Mouse (Mus musculus) heart, embryonic 11.5 days (tissue): ENCODE results near the gene Gm20532. TPM values are rescaled to one million over a fixed set of nuclear protein-coding genes. Genes with fewer than 3 reads are reported as not detected.

ENCODE experiments used
- ATAC-seq: fragments of 200-750 bp; cut with Nextera tagmentation; replicated peaks from 2 replicates; pipeline ENCODE4 v1.8.0; 2017; ENCODE audit warnings: moderate library complexity; ENCODE audit not compliant: insufficient number of reproducible peaks, low FRiP score, low TSS enrichment
- H3K27ac ChIP-seq: fragments of 300-500 bp; sonication (generic); 2 replicates; pipeline ENCODE4 v1.5.1; 2014; ENCODE audit warnings: mild to moderate bottlenecking, low read depth, low read length
- H3K27me3 ChIP-seq: fragments of 300-500 bp; sonication (generic); 2 replicates; pipeline ENCODE4 v1.6.1; 2014; ENCODE audit warnings: mild to moderate bottlenecking, low read length, mixed read lengths; ENCODE audit not compliant: control insufficient read depth, insufficient read depth
- H3K36me3 ChIP-seq: fragments of 300-500 bp; sonication (generic); 2 replicates; pipeline ENCODE4 v1.6.1; 2014; ENCODE audit warnings: mild to moderate bottlenecking, low read length, moderate library complexity, mixed read lengths; ENCODE audit not compliant: control insufficient read depth, insufficient read depth
- H3K4me1 ChIP-seq: fragments of 300-500 bp; sonication (generic); 2 replicates; pipeline ENCODE4 v1.6.1; 2014; ENCODE audit warnings: low read length; ENCODE audit not compliant: control insufficient read depth, insufficient read depth
- H3K4me2 ChIP-seq: fragments of 300-500 bp; sonication (generic); 2 replicates; pipeline ENCODE4 v1.6.1; 2014; ENCODE audit warnings: mild to moderate bottlenecking, moderate library complexity
- H3K4me3 ChIP-seq: fragments of 300-500 bp; sonication (generic); 2 replicates; pipeline ENCODE4 v1.5.1; 2014; ENCODE audit warnings: low read depth, low read length
- H3K9ac ChIP-seq: fragments of 300-500 bp; sonication (generic); 2 replicates; pipeline ENCODE4 v1.6.1; 2014; ENCODE audit warnings: mild to moderate bottlenecking, low read depth, low read length, moderate library complexity
- H3K9me3 ChIP-seq: fragments of 300-500 bp; sonication (generic); replicated peaks from 2 replicates; pipeline ENCODE4 v1.6.1; 2016; ENCODE audit warnings: low read length; ENCODE audit not compliant: control insufficient read depth
- WGBS: fragments of 180-500 bp; shearing (Covaris S2); extraction: QIAGEN DNeasy Blood & Tissue Kit; methylation state at CpG from one replicate; pipeline ENCODE4 v1.1.7; 2014; ENCODE audit not compliant: insufficient replicate concordance; 5-methylcytosine and 5-hydroxymethylcytosine counted together
- polyA plus RNA-seq: library from polyadenylated mRNA; unstranded; fragments of >200 nt; fragmentation: Nextera tagmentation; extraction: Ambion mirVana; gene quantifications from 2 replicates; pipeline ENCODE4 v1.2.1, GENCODE M21; 2014

The Gm20532 gene
- polyA plus RNA-seq, 1 experiment from 2014 or later: not detected

DNA sequence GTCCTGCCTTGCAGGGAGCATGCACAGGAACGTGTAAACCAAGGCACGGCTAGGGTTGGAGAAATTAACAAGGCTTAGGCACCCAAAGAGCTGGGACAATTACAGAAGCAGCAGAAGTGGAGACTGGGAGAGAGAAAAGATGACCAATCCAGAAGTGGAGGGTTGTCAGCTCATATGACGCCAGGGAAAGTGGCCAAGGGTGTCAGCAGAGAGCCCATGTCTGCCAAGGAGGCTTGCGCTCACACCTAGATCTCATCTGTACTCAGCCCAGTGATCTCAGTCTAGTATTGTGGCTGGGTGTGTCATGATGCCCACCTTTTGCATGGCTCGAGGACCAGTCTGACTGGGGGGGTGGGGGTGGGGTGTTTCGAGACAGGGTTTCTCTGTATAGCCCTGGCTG lies 726 bp upstream of the Gm20532 start:
- H3K4me2 ChIP-seq: peak overlapping the region; percentile 37
- peak overlapping the region; percentile 82 for H3K9ac ChIP-seq
- peak overlapping the region; percentile 91 for H3K27ac ChIP-seq
- 47% methylated on average over 6 of the region's 6 CpGs for WGBS
- H3K9me3 ChIP-seq: no peaks in the 10 kb centered on the region
- H3K4me3 ChIP-seq: peak overlapping the region; percentile 51
- peaks cover 32% of the 10 kb centered on the region for H3K4me1 ChIP-seq
- no peaks in the 10 kb centered on the region for H3K36me3 ChIP-seq
- no peak for ATAC-seq
- H3K27me3 ChIP-seq: no peaks in the 10 kb centered on the region; the same call in 1 of the 2 replicates

DNA sequence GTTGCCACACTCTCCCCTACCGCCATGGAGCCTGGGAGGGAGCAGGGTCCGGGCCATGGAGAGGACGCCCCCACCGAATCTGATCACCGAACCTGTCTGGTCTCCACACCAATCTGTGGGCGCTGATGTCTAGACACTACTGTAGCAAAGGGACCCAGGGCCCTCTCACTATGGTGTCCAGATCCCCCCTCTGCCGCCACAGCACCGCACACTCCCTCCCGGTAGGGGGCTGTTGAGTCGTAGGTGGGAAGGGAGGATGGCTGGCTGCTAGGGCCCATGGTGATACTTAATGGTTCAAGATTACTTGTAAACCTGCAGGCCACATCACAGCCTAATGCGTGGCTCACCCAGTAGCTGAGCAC lies 586 bp downstream of the Gm20532 start:
- Histone ChIP-seq H3K4me2 (peak overlapping the region; percentile 64), H3K27me3 (no peaks in the 10 kb centered on the region; the same call in 1 of the 2 replicates), H3K27ac (peak overlapping the region; percentile 91), H3K4me3 (peak overlapping the region; percentile 51), H3K9me3 (no peaks in the 10 kb centered on the region), H3K4me1 (peaks cover 32% of the 10 kb centered on the region), H3K36me3 (no peaks in the 10 kb centered on the region; the same call in 1 of the 2 replicates), H3K9ac (peak overlapping the region; percentile 82)
- 4% methylated on average over 11 of the region's 11 CpGs for WGBS
- ATAC-seq: no peak

DNA sequence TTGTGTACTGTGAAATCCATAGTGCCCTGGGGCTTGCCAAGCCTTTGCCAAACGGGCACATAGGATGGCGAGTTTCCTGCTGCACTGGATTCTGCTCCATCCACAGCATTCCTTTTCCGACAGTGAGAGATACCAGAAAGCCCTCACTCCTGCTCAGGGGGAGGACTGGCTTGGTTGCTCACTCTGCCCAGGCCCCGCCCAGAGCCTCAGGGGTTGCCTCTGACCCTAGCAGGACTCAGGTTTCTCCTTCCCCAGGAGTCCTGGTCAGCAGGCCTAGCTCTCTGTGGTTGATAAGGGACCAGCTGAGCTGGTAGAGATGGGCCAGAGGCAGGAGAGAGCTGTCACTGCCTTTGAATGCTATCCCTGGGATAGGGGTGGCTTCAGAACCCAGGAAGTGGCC lies 2.1 kb downstream of the Gm20532 start:
- H3K4me2 ChIP-seq: peak overlapping the region; percentile 64

DNA sequence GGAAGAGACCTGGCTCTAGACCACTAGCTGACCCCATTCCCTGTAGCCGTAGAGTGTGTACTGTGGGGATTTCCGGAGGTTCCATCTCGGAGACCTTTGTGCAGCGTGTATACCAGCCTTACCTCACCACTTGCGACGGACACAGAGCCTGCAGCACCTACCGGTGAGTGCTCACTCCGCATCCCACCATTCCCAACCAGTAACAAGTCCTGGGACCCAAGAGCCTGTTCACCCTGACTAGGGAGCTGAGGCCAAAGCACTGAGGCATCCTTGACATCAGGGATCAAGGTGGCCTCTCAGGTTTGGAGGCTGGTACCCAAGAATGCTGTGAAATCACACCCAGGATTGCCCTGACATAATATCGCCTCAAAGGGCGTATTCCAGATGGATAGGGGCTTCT lies 2.8 kb downstream of the Gm20532 start:
- Histone ChIP-seq H3K4me2 (peak overlapping the region; percentile 64), H3K4me1 (peaks cover 25% of the 10 kb centered on the region), H3K27me3 (no peaks in the 10 kb centered on the region), H3K27ac (peak overlapping the region; percentile 91), H3K36me3 (peaks cover 5% of the 10 kb centered on the region), H3K9ac (no peak overlapping the region), H3K4me3 (peak overlapping the region; percentile 15; the same call in 1 of the 2 replicates), H3K9me3 (no peaks in the 10 kb centered on the region)
- ATAC-seq: no peak
- 83% methylated on average over 10 of the region's 10 CpGs for WGBS

More for the DNA sequence above, 2.1 kb downstream of the Gm20532 start:
- peak overlapping the region; percentile 82 for H3K9ac ChIP-seq
- H3K36me3 ChIP-seq: peaks cover 3% of the 10 kb centered on the region
- no peaks in the 10 kb centered on the region for H3K9me3 ChIP-seq
- H3K4me1 ChIP-seq: peaks cover 29% of the 10 kb centered on the region
- H3K27ac ChIP-seq: peak overlapping the region; percentile 91
- H3K4me3 ChIP-seq: peak overlapping the region; percentile 15
- WGBS: 11% methylated on average over 4 of the region's 4 CpGs
- H3K27me3 ChIP-seq: no peaks in the 10 kb centered on the region; the same call in 1 of the 2 replicates
- no peak for ATAC-seq

DNA sequence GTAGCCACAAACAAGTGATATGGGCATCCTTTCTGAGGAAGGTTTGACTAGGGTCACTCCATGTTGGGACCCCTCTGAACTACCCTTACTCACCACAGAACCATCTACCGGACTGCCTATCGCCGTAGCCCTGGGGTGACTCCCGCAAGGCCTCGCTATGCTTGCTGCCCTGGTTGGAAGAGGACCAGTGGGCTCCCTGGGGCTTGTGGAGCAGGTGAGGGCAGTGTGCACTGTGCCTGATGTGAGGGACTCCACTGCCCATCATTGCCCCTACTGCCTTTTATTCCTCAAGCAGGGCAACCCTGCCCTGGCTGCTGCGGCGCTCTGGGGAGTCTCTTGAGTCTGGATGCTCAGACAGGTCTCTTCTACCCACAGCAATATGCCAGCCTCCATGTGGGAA lies 3.8 kb downstream of the Gm20532 start:
- Histone ChIP-seq H3K4me2 (no peak overlapping the region; the same call in 1 of the 2 replicates), H3K4me1 (peaks cover 25% of the 10 kb centered on the region), H3K9ac (0 out of 2 replicates have a peak overlapping the region, but pooled peaks have one; percentile 30), H3K27me3 (no peaks in the 10 kb centered on the region), H3K4me3 (no peak overlapping the region), H3K9me3 (no peaks in the 10 kb centered on the region), H3K27ac (no peak overlapping the region; the same call in 1 of the 2 replicates), H3K36me3 (peaks cover 5% of the 10 kb centered on the region)
- no peak for ATAC-seq
- 90% methylated on average over 7 of the region's 7 CpGs for WGBS

DNA sequence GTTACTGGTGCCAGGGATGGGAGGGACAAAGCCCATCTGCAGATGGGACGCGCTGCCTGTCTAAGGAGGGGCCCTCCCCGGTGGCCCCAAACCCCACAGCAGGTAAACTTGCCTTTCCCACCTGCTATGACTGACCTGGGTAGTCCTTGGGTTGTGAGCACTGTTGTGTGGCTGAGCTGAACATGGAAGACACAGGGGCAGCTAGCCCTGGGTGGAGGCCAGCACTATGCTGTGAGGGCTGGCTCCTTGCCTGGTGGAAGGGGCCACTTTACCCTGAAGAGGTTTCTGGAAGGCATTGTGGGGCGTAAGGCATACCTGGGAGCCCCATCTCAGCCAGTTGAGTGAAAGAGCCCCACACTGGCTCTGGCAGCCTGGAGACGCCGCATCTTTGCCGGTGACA lies 4.5 kb downstream of the Gm20532 start:
- Histone ChIP-seq H3K27me3 (no peaks in the 10 kb centered on the region), H3K9ac (no peak overlapping the region), H3K4me1 (peaks cover 25% of the 10 kb centered on the region), H3K27ac (no peak overlapping the region; the same call in 1 of the 2 replicates), H3K36me3 (peaks cover 5% of the 10 kb centered on the region), H3K4me3 (no peak overlapping the region), H3K9me3 (no peaks in the 10 kb centered on the region), H3K4me2 (no peak overlapping the region; the same call in 1 of the 2 replicates)
- ATAC-seq: no peak
- 87% methylated on average over 7 of the region's 7 CpGs for WGBS

DNA sequence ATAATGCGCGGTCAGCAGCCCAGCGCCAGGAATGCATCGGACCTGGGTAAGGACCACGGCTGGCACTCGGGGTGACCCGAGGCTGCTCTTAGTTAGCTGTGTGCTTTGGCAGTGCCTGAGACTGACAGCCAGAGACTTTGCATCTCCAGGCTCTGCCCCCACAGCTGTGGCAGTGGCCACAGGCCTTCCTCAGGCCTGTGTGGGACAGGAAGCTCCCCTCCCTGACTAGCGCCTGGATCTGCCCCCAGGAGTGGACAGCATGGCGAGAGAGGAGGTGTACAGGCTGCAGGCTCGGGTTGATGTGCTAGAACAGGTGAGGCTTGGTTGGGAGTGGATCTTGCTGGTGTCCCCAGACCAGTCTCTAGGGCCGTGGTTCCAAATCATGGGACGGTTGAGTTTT lies 5.0 kb downstream of the Gm20532 start:
- WGBS: 82% methylated on average over 12 of the region's 12 CpGs
- no peak for ATAC-seq
- Histone ChIP-seq H3K4me1 (peaks cover 21% of the 10 kb centered on the region), H3K9ac (no peak overlapping the region), H3K27me3 (no peaks in the 10 kb centered on the region), H3K9me3 (no peaks in the 10 kb centered on the region), H3K36me3 (peaks cover 7% of the 10 kb centered on the region), H3K27ac (no peak overlapping the region; the same call in 1 of the 2 replicates), H3K4me3 (no peak overlapping the region), H3K4me2 (no peak overlapping the region; the same call in 1 of the 2 replicates)

DNA sequence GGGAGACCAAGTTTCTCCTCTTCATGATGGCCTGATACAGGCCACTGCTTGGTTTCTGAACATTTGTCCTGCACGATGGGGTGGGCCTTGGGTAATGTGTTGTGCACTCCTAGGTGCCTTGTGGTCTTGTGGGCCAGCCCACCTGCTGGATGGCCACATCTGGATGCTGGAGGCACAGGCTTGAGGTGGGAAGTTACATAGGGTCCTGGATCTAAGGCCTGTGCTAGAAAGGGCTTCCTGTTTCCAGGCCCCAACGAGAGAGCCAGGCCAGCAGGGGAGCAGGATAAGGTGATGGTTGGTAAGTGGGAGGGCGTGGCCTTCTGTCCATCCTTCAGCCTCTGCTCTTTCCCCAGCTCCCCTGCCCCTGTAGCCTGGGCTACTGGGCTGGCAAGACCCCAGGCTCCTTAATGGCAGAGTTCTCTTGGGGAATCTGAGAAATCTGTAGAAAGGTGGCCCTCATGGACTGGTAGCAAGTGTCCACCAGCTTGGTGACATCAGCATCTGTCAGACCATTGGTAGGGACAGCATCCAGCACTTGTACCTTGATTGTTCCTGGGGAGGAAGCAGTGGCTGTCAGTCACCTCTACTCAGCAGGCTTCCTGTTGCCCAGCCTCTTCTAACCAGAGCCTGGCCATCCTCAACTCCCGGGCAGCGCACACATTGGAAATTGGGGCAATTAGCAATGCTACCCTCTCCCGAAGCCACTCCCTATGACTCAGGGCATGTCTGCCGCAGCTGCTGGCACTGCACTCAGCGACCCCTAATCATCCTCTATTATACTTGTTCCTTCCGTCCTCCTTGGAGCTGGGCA lies 7.0 kb downstream of the Gm20532 start:
- Histone ChIP-seq H3K4me2 (no peak overlapping the region), H3K4me3 (no peak overlapping the region), H3K9ac (no peak overlapping the region), H3K36me3 (peaks cover 7% of the 10 kb centered on the region), H3K9me3 (no peaks in the 10 kb centered on the region), H3K4me1 (peaks cover 9% of the 10 kb centered on the region), H3K27me3 (no peaks in the 10 kb centered on the region), H3K27ac (no peak overlapping the region; the same call in 1 of the 2 replicates)
- ATAC-seq: no peak
- WGBS: 58% methylated on average over 9 of the region's 9 CpGs
